ENCODE assay signal across 13 mouse cellular contexts in genomic region chr2:105666763-105667625, GRCm38 (mm10). TPM values are rescaled to one million over a fixed set of nuclear protein-coding genes. Genes with fewer than 3 reads are reported as not detected.
DNase-seq lines count a peak whose midpoint lies in the region; ATAC-seq and TF ChIP-seq lines count a peak whose summit lies in the region.
"Had no signal": no experiment of that assay in that cellular context is flagged by ENCODE, and none has a peak within 500 bp of the region (broad histone marks: within the 10 kb centered on the region; RNA-seq: fewer than 3 reads in every experiment).

No protein-coding gene starts in this region.

- TF ChIP-seq CTCF in cerebellum, adult 2 months (IDR thresholded peaks at IDR 0.05; ENCODE audit: borderline replicate concordance, insufficient read depth, low read depth, low read length) = no peak

- H3K4me3 ChIP-seq in cerebellum, adult 2 months (replicated peaks; ENCODE audit: insufficient read depth, low read depth, low read length) = peak overlapping the region; percentile 41
- H3K4me3 ChIP-seq in forebrain, embryonic 15.5 days = 0 out of 2 replicates have a peak overlapping the region, but pooled peaks have one; percentile 1
- H3K4me3 ChIP-seq in neural tube, embryonic 11.5 days (ENCODE audit: low read depth, low read length) = no peak overlapping the region

- no peaks in the 10 kb centered on the region for H3K9me3 ChIP-seq in forebrain, embryonic 15.5 days
- no peaks in the 10 kb centered on the region for H3K9me3 ChIP-seq in neural tube, embryonic 11.5 days (ENCODE audit: control insufficient read depth, low read length)

- no peak overlapping the region for H3K9ac ChIP-seq in forebrain, embryonic 15.5 days (replicated peaks)
- no peak overlapping the region for H3K9ac ChIP-seq in neural tube, embryonic 11.5 days (ENCODE audit: low read length)

- H3K27ac ChIP-seq in cerebellum, adult 2 months (ENCODE audit: insufficient read depth, low read length) = no peak overlapping the region
- no peak overlapping the region for H3K27ac ChIP-seq in forebrain, embryonic 15.5 days (replicated peaks)
- H3K27ac ChIP-seq in neural tube, embryonic 11.5 days (ENCODE audit: low read depth, low read length) = no peak overlapping the region

- peak; percentile 21 to 25 for DNase-seq in cerebellum, adult 2 months
- DNase-seq in cerebellum, adult 9-10 months = peak; percentile 44
- peak; percentile 49 for DNase-seq in neural tube, embryonic 11.5 days (ENCODE audit: low spot score)
- no peak for DNase-seq in frontal cortex, postnatal 36 days (ENCODE audit: low spot score in 2 of 2)
- no peak for DNase-seq in c-Kit-positive CD71-positive TER-119-positive erythroid progenitor cells, embryonic 14.5 days (ENCODE audit: low spot score)
- no peak for DNase-seq in layer of hippocampus, adult 18-20 months (ENCODE audit: low spot score in 2 of 2)
- DNase-seq: kidney, adult 9 months; right cerebral cortex, postnatal 25 days; thymus, postnatal 36 days had no signal

- H3K36me3 ChIP-seq in forebrain, embryonic 15.5 days = no peaks in the 10 kb centered on the region
- H3K36me3 ChIP-seq in neural tube, embryonic 11.5 days (ENCODE audit: control insufficient read depth, insufficient read depth, low read length) = no peaks in the 10 kb centered on the region

- H3K27me3 ChIP-seq in cerebellum, adult 2 months (ENCODE audit: control insufficient read depth, insufficient read depth, low read length) = no peaks in the 10 kb centered on the region
- H3K27me3 ChIP-seq in forebrain, embryonic 15.5 days = peaks cover 79% of the 10 kb centered on the region
- peaks cover 94% of the 10 kb centered on the region for H3K27me3 ChIP-seq in neural tube, embryonic 11.5 days (ENCODE audit: control insufficient read depth, insufficient read depth, low read length)

- WGBS in cerebellum, adult 2 months = 35% methylated on average over 41 of the region's 41 CpGs
- 14% methylated on average over 41 of the region's 41 CpGs for WGBS in forebrain, embryonic 15.5 days
- WGBS in neural tube, embryonic 11.5 days = 3% methylated on average over 41 of the region's 41 CpGs

- TF ChIP-seq POLR2A in cerebellum, adult 2 months (IDR thresholded peaks at IDR 0.05; ENCODE audit: borderline replicate concordance, insufficient read depth, low read length) = no peak

- ATAC-seq in cerebellum, adult (ENCODE audit: insufficient number of reproducible peaks, low FRiP score, low TSS enrichment) = no peak
- ATAC-seq in forebrain, embryonic 15.5 days (replicated peaks) = no peak
- ATAC-seq in neural tube, embryonic 11.5 days (ENCODE audit: insufficient read depth, low FRiP score, low TSS enrichment) = no peak

- peaks cover 6% of the 10 kb centered on the region for H3K4me1 ChIP-seq in cerebellum, adult 2 months (ENCODE audit: control insufficient read depth, insufficient read depth, low read length)
- H3K4me1 ChIP-seq in forebrain, embryonic 15.5 days = peaks cover 46% of the 10 kb centered on the region
- H3K4me1 ChIP-seq in neural tube, embryonic 11.5 days (ENCODE audit: control insufficient read depth, insufficient read depth, low read length) = peaks cover 20% of the 10 kb centered on the region

- no peak overlapping the region for H3K4me2 ChIP-seq in forebrain, embryonic 15.5 days (replicated peaks)
- peak overlapping the region; percentile 17; the same call in 1 of the 2 replicates for H3K4me2 ChIP-seq in neural tube, embryonic 11.5 days (ENCODE audit: low read depth)

RNA-seq across cellular contexts. Expression of gene Pax6, which starts 1.7 kb away (rescaled TPM):
- polyA plus RNA-seq in cerebellum, adult 2 months (2012; rRNA removed) = 84.5 and 103 TPM in 2 replicates
- 45.0 and 57.0 TPM in 2 replicates for polyA plus RNA-seq in forebrain, embryonic 15.5 days (2015; fragmentation: Nextera tagmentation; extraction: Ambion mirVana)
- polyA plus RNA-seq in neural tube, embryonic 11.5 days (2014; fragmentation: Nextera tagmentation; extraction: Ambion mirVana) = 28.2 and 30.7 TPM in 2 replicates
- 10 to 100 TPM; 10.2 to 12.9 TPM for total RNA-seq in layer of hippocampus, adult 18-20 months (2021)
- total RNA-seq: megakaryocyte progenitor cell, adult 5-6 weeks had no signal
- polyA plus RNA-seq: gonadal fat pad, adult 2 months had no signal

Comparison
In these comparisons a context has a peak if more than half of its experiments do, and no peak if none do; other contexts are left out.
1. DNase-seq: peak in cerebellum, adult 2 months (2 of 2), cerebellum, adult 9-10 months (single experiment) and neural tube, embryonic 11.5 days (single experiment); none in frontal cortex, postnatal 36 days (0 of 2), c-Kit-positive CD71-positive TER-119-positive erythroid progenitor cells, embryonic 14.5 days (single experiment) and layer of hippocampus, adult 18-20 months (0 of 2).